Mouse (Mus musculus): ENCODE measurements around the gene Olfr20.
"Not testable (repeated sequence)": the region's sequence is repeated elsewhere in the genome, so short reads cannot be mapped to it uniquely, and the experiment has no call there.

Olfr20 gene

DNA sequence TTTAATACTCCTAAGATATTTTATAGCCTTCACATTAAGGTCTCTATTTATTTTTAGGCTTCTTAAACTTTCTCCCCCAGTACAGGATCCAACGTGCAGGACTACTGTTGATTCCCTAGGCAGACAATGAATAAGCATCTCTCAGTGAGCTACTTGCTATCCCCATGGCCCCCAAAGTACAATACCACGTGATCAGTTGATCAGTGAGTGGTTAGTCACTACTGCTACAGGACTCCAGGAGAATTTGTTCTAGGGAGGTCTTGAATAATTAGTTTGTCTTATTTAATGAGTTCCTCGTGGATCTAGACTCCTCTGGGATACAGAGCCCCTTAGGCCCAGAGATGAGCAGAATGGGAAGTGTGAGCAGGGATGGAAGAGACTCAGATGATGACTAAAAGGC is at the start of gene Olfr20:
Olfr20 (plus strand) TSS at position 301 of the 400 bp plus-strand sequence.
- no peak for DNase-seq (ENCODE audit: low spot score in 2 of 2)

DNA sequence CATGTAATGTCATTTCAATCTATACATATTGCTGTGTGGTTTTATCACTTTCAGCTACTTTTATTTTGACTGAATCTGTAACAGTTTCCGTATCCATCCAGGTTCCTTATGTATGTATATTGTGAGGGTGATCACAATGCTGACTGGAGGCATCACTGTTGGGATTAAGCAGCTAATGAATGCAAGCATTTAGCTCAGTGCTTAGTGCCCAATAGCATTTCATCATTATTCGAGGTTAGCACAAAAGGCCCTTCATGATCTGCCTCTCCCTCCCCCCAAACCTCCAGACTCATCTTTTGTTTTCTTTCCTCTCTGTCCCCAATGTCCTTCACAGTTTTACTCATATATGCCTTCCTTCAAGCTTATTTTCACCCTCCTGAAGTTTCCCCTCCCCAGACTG is 47.5 kb upstream of the Olfr20 start:
- DNase-seq (ENCODE audit: low spot score in 2 of 2) = no peak

DNA sequence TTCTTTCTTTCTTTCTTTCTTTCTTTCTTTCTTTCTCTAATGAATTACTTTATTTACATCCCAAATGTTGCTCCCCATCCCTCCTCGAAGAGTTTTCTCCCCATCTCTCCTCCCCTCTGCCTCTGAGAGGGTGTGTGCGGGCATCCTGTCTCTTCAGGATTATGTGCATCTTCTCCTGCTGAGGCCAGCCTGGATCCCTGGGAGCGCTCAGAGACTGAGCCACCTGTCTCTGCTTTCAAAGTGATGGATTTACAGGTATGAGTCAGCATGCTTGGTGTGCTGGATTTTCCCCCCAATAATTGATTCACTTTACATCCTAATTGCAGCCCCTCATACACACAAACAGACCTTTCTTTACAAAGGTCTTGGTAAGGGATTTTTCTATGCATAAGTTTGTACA is 34.6 kb upstream of the Olfr20 start:
- DNase-seq (ENCODE audit: low spot score in 2 of 2) = no peak

DNA sequence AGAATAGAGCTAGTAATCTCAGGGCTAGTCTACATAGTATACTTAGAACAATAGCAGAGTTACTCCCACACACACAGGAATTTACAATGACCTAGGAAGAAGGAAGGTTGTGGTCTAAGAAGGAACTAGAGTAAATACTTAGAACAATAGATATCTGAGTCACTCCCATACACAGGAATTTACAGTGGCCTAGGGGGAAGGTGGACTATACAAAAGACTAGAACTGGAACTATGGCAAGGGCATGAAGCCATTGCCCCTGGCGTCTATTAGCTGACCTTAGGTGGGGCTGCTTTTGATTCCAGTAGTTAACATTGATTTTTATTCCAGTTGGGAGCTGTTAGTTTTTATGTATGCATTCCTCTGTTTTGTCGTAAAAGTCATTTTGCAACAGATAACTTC is 32.0 kb upstream of the Olfr20 start:
- not testable (repeated sequence) for DNase-seq (ENCODE audit: low spot score in 2 of 2)

DNA sequence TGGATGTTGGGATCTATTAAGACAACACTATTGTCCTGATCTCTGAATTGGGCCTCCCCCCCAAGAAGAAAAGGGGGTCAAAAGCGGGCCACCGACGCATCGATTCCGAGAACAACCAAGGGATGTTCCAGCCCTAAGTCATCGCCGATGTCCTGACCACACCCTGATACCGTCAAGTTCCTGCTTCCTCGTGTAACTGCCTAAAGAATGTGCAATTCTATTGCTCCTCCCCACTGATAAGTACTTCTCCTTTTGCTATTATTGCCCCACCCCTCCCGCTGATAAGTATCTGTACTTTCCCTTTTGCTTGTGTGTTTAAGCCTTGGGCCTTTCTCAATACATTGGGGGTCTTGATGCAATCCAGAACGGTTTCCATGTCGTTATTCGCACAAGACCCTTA is 29.5 kb upstream of the Olfr20 start:
- not testable (repeated sequence) for DNase-seq (ENCODE audit: low spot score in 2 of 2)

DNA sequence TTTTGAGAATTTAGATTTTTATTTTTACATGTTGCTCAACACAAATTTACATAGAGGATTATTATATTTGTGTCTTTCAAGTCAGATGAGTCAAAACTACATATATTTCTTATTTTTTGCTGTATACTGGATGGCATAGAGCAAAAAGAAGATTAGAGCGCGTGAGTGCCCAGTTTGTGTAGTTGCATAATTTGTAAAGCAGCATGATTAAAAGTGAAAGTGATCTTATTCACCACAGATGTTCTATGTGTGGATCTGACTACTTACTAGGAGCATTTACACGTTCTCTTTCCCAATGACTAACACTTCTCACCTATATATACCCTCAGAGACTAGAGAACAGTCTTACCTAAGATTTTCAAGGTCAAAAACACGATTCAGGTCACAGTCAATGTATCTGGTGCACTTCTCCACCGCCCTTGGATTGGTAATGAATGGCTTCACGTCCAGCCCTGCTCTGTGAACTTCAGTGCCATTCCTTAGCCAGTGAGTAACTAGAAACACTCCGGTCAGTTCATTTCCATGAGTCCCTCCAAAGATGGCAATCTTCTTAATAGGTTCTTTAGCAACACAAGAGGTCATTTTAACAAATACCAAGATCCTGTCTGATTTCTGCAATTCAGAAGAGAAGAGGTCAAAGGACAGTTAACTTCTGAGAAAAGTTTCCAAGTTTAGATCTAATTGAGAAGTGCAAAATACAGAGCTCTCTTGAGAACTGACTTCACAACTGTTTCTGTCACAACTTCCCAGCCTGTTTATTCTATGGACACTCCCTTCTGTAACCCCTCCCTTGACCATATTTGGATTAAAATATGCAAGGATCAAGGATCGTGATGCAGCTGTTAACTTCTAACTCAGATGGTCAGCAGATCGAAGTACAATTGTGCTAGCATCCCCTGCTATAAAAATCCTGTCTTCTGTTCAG is 26.4 kb upstream of the Olfr20 start:
- DNase-seq (ENCODE audit: low spot score in 2 of 2) = no peak

GRCm38 (mm10) chr11:73326485-73326886 is 24.1 kb upstream of the Olfr20 start:
- DNase-seq (ENCODE audit: low spot score in 2 of 2) = no peak

DNA sequence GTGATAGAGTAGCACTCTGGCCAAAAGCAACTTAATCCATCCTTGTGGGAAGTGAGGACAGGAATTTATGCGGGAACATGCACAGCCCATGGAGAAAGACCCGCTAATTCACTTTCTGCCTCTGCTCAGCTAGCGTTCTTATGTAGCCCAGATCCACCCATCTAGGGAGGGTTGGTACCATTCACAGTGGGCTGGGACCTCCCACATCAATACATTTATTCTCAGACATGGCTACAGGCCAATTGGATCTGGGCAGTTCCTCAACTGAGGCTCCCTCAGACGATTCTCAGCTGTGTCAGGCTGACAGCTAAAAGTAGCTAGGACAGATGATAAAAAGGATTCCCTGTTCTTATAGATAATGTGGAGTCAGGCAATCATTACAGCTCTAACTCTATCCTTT is 23.2 kb upstream of the Olfr20 start:
- DNase-seq (ENCODE audit: low spot score in 2 of 2) = peak in 1 of 2 experiments; percentile 4

GRCm38 (mm10) chr11:73329442-73329841 is 21.1 kb upstream of the Olfr20 start, which contains the start of the genes Aspa, Gm49340 and Spata22:
Gene Aspa, minus strand, starts transcription at chr11:73329596.
Gene Gm49340, plus strand, starts transcription at chr11:73329741.
Gene Spata22, plus strand, starts transcription at chr11:73329741.
- no peak for DNase-seq (ENCODE audit: low spot score in 2 of 2)

GRCm38 (mm10) chr11:73333357-73333756 is 17.2 kb upstream of the Olfr20 start:
- no peak for DNase-seq (ENCODE audit: low spot score in 2 of 2)

DNA sequence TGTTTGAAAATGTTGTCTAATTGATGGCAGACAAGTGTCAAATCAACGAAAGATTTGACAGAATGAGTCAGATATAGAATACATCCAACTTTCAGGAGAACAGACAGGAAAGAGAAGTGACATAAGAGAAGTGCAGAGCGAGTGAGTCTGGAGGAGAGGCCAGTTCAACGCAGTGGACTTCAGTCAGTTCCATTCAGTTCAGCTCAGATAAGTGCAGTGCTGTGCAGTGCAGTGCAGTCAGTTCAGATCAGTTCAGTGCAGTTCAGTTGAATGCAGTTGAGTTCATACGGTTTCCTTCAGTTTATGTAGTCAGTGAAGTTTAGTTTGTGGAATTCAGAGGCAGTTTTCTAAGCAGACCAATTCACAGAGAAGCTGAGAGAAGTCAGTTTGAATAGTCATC is 13.7 kb upstream of the Olfr20 start:
- DNase-seq (ENCODE audit: low spot score in 2 of 2) = no peak

- no peak for DNase-seq (ENCODE audit: low spot score in 2 of 2)
These were observed 20.4 kb downstream of the Olfr20 start, which contains the start of gene Olfr376 for GRCm38 (mm10) chr11:73370946-73371345. Gene Olfr376, plus strand, starts transcription at chr11:73371246.

- no peak for DNase-seq (ENCODE audit: low spot score in 2 of 2)
These were observed 44.8 kb downstream of the Olfr20 start for GRCm38 (mm10) chr11:73395374-73395773.

- no peak for DNase-seq (ENCODE audit: low spot score in 2 of 2)
These were observed 48.9 kb downstream of the Olfr20 start, which contains the start of gene Olfr1 for GRCm38 (mm10) chr11:73399514-73399913. Gene Olfr1, minus strand, starts transcription at chr11:73399614.
